Mouse (Mus musculus): ENCODE measurements at regions not wholly inside any gene's neighbourhood (a gene's known extent, or its start where the extent isn't known, plus 50 kb on each side); places are given as distances from the start of the nearest gene placed in this dataset.

DNA sequence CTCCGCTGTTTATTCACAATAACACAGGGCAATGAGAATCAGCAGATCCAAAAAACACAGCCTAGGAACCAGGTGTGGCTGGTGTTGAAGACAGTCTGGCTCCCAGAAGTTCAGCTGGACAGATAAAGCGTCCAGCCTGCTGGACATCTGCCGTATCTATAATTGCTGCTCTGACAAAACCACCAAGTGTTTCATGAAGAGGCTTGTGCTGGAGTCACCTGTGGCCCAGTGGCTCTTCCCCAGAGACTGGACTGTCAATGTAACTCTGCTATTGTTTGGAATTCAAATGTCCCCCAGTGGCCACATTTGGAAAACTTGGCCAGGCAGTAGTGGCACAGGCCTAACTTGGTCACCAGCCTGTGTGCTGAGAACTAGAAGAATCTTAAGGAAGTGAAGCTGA is 247.0 kb upstream of the Cited2 start:
- Histone ChIP-seq H3K9ac (no peak overlapping the region), H3K4me1 (no peaks in the 10 kb centered on the region), H3K4me3 (replicated peaks) (no peak overlapping the region), H3K36me3 (no peaks in the 10 kb centered on the region), H3K4me2 (no peak overlapping the region), H3K9me3 (no peaks in the 10 kb centered on the region), H3K27me3 (replicated peaks) (no peaks in the 10 kb centered on the region), H3K27ac (no peak overlapping the region)
- WGBS: 89% methylated on average over 3 of the region's 3 CpGs
- ATAC-seq (ENCODE audit: insufficient read depth, low FRiP score, low read depth): no peak

DNA sequence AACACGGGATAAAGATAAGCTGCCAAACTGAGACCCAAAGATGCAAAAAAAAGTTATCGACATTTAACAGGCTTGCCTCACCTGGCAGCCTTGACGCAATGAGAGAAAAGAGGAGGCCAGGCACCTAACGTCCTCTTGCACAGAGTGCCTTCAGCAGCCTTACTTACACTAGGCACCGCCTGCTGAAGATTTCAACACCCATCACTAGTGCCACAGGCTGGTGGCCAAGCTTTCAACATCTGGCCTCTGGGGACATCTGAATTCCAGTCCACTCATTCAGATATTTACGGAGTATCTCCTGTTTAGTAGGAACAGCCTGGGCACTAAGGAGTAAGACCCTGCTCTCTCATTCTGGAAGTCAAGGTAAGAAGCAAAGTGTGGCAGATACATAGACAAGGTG is 246.3 kb upstream of the Cited2 start:
- no peak for ATAC-seq (ENCODE audit: insufficient read depth, low FRiP score, low read depth)
- H3K36me3 ChIP-seq: no peaks in the 10 kb centered on the region
- no peak overlapping the region for H3K4me2 ChIP-seq
- WGBS: 87% methylated on average over 6 of the region's 6 CpGs
- H3K9me3 ChIP-seq: no peaks in the 10 kb centered on the region
- no peak overlapping the region for H3K27ac ChIP-seq
- H3K4me1 ChIP-seq: no peaks in the 10 kb centered on the region
- no peak overlapping the region for H3K9ac ChIP-seq
- H3K4me3 ChIP-seq (replicated peaks): no peak overlapping the region
- H3K27me3 ChIP-seq (replicated peaks): no peaks in the 10 kb centered on the region

DNA sequence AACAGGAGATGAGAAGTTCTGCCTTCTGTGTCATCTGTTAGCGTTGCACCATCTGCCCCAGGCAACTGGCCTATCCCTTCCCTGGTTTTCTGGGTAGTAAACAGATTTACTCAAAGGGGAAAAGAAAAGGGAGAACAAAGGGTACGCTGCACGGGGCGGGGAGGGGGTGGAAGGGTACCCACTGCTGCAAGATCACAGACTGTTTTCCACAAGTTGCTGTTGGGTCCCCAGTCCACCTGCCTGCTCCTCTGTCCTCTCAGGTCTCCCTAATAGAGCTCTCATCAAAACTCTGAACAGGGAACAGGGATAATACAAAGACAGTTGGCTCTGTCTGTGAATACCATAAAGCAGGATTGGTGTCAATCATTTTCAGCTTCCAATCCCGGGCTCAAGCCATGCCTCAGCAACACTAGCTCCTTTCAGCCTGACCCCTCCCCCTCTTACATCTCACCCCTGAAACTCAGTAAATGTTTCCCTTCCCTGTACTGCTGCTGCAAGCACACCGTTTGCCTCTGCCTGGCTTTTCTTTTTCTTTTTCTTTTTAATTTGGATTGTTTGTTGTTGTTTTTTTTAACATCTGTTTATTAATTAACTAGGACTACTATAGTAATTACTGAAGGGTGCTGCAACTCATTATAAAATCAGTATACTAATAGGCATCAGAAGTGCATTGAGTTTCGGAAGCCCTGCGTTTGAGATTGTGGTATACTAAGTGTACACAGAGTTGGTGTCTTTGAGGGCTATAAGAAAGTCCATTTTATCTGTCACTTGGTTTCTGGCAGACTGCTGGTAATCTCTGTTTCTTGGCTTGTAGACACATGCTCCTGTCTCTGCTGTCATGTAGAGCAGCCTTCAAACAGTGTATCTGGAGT is 244.0 kb upstream of the Cited2 start:
- Histone ChIP-seq H3K4me1 (no peaks in the 10 kb centered on the region), H3K36me3 (no peaks in the 10 kb centered on the region), H3K27me3 (replicated peaks) (no peaks in the 10 kb centered on the region), H3K9ac (no peak overlapping the region), H3K9me3 (no peaks in the 10 kb centered on the region), H3K27ac (no peak overlapping the region), H3K4me2 (no peak overlapping the region), H3K4me3 (replicated peaks) (no peak overlapping the region)
- WGBS: 39% methylated on average over 8 of the region's 8 CpGs
- no peak for ATAC-seq (ENCODE audit: insufficient read depth, low FRiP score, low read depth)

DNA sequence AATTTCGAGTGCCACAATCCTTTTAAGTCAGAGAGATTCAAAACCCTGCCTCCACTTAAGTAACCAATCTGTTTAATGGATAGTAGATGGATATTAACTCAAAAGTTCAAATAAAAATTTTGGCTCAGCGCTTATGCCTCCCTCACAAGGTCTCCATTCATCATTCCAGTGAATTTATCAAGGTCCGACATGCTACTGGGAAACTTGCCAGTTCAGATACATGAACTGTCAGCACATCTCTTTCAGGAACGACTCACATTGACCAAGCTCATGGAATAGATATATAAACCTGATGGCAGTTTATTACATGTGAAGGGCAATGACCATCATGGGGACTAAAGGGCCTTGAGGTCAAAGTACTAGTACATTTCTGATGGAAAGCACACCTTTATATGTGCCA is 240.3 kb upstream of the Cited2 start:
- H3K4me2 ChIP-seq: no peak overlapping the region
- no peaks in the 10 kb centered on the region for H3K27me3 ChIP-seq (replicated peaks)
- no peak for ATAC-seq (ENCODE audit: insufficient read depth, low FRiP score, low read depth)
- H3K4me3 ChIP-seq (replicated peaks): no peak overlapping the region
- no peak overlapping the region for H3K27ac ChIP-seq
- H3K9ac ChIP-seq: no peak overlapping the region
- H3K9me3 ChIP-seq: no peaks in the 10 kb centered on the region
- 49% methylated on average over 4 of the region's 4 CpGs for WGBS
- no peaks in the 10 kb centered on the region for H3K4me1 ChIP-seq
- H3K36me3 ChIP-seq: no peaks in the 10 kb centered on the region

DNA sequence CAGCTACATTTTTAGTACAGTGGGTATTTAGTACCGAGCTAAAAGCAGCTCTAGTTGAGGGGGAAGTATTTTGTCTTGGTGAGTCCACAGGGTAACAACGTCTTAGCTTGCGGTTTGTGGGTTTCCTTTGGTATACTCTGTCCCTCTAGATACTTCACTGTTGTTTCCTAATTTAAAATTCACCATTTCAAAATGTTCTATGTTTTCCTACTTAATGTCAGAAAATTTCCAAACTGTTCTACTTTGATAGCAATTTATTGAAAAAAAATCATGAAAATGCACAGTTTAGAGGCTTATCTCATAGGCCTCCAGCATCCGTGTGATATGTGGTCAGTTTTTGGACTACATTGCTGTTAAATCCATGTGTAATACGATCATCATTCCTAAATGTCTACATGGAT is 238.0 kb upstream of the Cited2 start:
- ATAC-seq (ENCODE audit: insufficient read depth, low FRiP score, low read depth): no peak
- no peaks in the 10 kb centered on the region for H3K27me3 ChIP-seq (replicated peaks)
- H3K27ac ChIP-seq: no peak overlapping the region
- no peak overlapping the region for H3K4me3 ChIP-seq (replicated peaks)
- H3K4me1 ChIP-seq: no peaks in the 10 kb centered on the region
- H3K9ac ChIP-seq: no peak overlapping the region
- H3K4me2 ChIP-seq: no peak overlapping the region
- H3K36me3 ChIP-seq: no peaks in the 10 kb centered on the region
- H3K9me3 ChIP-seq: no peaks in the 10 kb centered on the region
- 76% methylated on average over 5 of the region's 5 CpGs for WGBS

DNA sequence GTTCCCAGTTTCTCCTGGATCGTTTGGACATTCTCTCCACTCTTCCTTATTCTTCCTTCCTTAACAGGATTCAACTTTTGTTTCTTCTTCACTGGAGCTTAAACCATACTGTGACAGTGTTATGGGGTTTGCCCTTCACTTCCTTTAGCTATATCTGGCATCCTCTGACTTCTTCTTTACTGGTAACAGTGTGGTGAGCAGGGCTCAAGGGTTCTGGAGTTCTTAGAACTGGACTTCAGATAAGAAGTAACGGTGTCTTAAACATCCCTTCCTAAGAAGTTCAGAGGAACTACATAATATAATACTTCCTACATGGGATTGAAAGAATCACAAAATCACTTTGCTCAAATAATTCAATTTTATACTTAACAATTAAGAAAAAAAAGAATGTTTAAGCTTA is 237.5 kb upstream of the Cited2 start:
- no peak for ATAC-seq (ENCODE audit: insufficient read depth, low FRiP score, low read depth)
- no peaks in the 10 kb centered on the region for H3K9me3 ChIP-seq

DNA sequence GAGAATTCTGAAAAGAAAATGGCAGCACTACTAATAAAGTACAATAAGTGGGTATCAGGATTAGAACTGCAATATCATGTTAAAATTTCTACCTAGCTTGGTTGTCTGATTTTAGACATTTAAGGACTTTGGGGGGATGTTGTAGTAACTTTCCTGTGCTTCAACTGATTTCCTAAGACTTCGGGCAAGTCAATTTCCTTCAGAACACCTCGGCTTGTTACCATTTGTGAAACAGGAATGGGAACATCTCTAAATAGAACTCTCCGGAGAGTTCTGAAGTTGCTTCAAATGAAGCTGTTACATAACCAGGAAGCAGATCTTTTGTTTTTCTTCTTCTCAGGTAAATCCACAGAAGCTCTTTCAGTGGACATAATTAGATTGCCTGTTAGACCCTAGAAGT is 237.0 kb upstream of the Cited2 start:
- ATAC-seq (ENCODE audit: insufficient read depth, low FRiP score, low read depth): no peak
- no peak overlapping the region for H3K27ac ChIP-seq
- WGBS: 84% methylated on average over 3 of the region's 3 CpGs

More for the DNA sequence above, 237.5 kb upstream of the Cited2 start:
- H3K9ac ChIP-seq: no peak overlapping the region
- no peaks in the 10 kb centered on the region for H3K4me1 ChIP-seq
- no peak overlapping the region for H3K4me2 ChIP-seq
- no peaks in the 10 kb centered on the region for H3K36me3 ChIP-seq
- H3K27me3 ChIP-seq (replicated peaks): no peaks in the 10 kb centered on the region
- H3K4me3 ChIP-seq (replicated peaks): no peak overlapping the region
- no peak overlapping the region for H3K27ac ChIP-seq
- 84% methylated on average over 2 of the region's 2 CpGs for WGBS

DNA sequence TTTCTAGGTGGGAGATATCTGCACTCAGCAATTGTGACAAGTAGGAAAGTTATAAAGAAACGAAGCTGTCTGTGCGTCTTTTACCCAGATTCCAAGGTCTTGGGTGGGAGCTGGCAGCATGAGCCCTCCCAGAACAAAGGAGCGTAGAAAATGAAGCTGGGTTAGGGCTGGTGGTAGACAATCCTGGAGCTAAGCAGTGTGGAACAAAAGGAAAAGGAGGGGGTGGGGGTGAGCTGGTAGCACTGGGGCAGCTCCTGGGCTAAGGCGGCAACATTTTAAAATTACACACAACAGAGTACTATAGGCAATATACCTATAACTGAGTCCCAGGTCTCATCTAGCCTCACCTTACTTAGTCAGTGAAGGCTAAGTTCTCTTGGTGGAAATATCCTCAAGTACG is 235.6 kb upstream of the Cited2 start:
- no peak overlapping the region for H3K4me2 ChIP-seq
- 86% methylated on average over 5 of the region's 5 CpGs for WGBS

More for the DNA sequence above, 237.0 kb upstream of the Cited2 start:
- H3K4me3 ChIP-seq (replicated peaks): no peak overlapping the region
- H3K9me3 ChIP-seq: no peaks in the 10 kb centered on the region
- no peaks in the 10 kb centered on the region for H3K36me3 ChIP-seq
- no peaks in the 10 kb centered on the region for H3K4me1 ChIP-seq
- no peak overlapping the region for H3K9ac ChIP-seq
- H3K4me2 ChIP-seq: no peak overlapping the region
- H3K27me3 ChIP-seq (replicated peaks): no peaks in the 10 kb centered on the region

DNA sequence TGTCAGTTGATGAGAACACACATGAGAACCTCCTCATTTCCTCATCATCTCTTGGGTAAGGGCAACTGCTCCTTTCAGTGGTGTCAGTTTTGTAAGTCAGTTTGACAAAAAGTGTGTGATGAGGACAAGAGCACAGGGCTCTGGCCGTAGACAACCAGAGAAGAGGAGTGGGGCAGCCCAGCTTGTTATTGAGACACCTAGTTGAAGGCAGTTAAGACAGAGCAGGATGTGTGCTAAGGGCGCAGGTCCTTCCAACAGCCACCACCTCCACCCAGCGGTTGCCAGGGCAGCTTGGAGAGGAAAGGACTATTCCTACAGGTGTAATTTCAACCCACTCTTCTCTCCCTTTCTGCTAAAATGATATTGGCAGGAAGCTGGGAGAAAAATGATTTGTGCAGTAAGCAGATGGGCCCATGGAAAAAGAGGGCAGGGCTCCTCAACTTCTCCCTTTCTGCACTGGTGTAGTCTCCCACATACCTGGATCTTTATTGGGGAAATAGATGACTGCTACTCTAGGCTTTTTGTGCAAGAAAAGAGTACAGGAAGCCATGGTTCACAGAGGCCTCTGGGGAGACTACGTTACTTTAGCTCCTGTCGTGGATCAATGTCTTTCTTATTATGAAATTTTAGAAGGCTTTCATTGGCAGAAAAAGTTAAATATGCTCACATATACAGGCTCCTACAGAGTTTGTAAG is 231.3 kb upstream of the Cited2 start:
- no peak overlapping the region for H3K27ac ChIP-seq
- H3K9ac ChIP-seq: no peak overlapping the region
- no peak for ATAC-seq (ENCODE audit: insufficient read depth, low FRiP score, low read depth)
- no peaks in the 10 kb centered on the region for H3K9me3 ChIP-seq
- H3K4me3 ChIP-seq (replicated peaks): no peak overlapping the region
- no peaks in the 10 kb centered on the region for H3K4me1 ChIP-seq
- H3K4me2 ChIP-seq: no peak overlapping the region
- H3K27me3 ChIP-seq (replicated peaks): no peaks in the 10 kb centered on the region
- 79% methylated on average over 5 of the region's 5 CpGs for WGBS
- no peaks in the 10 kb centered on the region for H3K36me3 ChIP-seq

More for the DNA sequence above, 235.6 kb upstream of the Cited2 start:
- Histone ChIP-seq H3K27ac (no peak overlapping the region), H3K4me1 (no peaks in the 10 kb centered on the region), H3K4me3 (replicated peaks) (no peak overlapping the region), H3K9ac (no peak overlapping the region), H3K36me3 (no peaks in the 10 kb centered on the region), H3K27me3 (replicated peaks) (no peaks in the 10 kb centered on the region), H3K9me3 (no peaks in the 10 kb centered on the region)
- ATAC-seq (ENCODE audit: insufficient read depth, low FRiP score, low read depth): no peak

DNA sequence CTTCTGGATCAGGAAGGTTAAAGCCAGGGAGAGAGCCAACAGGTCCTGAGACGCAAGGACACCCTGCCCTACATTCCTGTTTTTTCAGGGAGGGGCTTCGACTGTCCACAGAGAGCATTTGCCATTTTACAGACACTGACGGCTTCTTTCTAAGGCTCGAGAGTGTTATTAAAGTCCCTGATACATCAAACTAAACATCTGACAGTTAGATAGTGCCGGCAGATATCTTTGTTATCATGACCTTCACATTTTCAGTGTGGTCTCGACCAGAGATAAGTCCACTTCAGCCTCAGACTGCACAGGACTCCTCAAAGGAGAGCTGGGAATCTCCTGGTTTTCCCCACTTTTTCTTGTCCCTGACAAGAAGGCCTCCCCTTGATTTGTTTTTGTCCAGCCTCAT is 229.9 kb upstream of the Cited2 start:
- no peaks in the 10 kb centered on the region for H3K36me3 ChIP-seq
- WGBS: 27% methylated on average over 6 of the region's 6 CpGs
- H3K27me3 ChIP-seq (replicated peaks): no peaks in the 10 kb centered on the region
- H3K4me2 ChIP-seq: no peak overlapping the region
- no peak overlapping the region for H3K9ac ChIP-seq
- H3K4me1 ChIP-seq: no peaks in the 10 kb centered on the region
- H3K9me3 ChIP-seq: no peaks in the 10 kb centered on the region
- ATAC-seq (ENCODE audit: insufficient read depth, low FRiP score, low read depth): no peak
- no peak overlapping the region for H3K27ac ChIP-seq
- H3K4me3 ChIP-seq (replicated peaks): no peak overlapping the region

DNA sequence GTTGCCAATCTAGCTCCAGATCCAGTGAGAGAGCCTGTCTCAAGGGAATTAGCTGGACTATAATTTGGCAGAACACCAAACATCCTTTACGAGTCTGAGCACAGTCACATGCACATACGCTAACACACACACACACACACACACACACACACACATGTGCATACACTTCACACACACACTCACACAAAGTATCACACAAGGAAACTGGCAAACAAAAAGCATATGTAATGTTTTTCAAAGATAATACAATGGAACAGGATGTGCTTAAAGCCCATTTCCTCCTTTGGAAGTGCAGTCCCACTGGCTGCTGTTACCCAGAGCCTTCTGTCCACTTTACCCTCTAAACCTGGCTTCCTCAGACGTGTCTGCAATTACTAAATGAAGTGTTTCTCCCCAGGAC is 226.2 kb upstream of the Cited2 start:
- no peak for ATAC-seq (ENCODE audit: insufficient read depth, low FRiP score, low read depth)
- Histone ChIP-seq H3K27me3 (replicated peaks) (no peaks in the 10 kb centered on the region), H3K9ac (no peak overlapping the region), H3K4me2 (no peak overlapping the region), H3K4me1 (no peaks in the 10 kb centered on the region), H3K4me3 (replicated peaks) (no peak overlapping the region), H3K36me3 (no peaks in the 10 kb centered on the region), H3K27ac (no peak overlapping the region), H3K9me3 (no peaks in the 10 kb centered on the region)
- 71% methylated on average over 3 of the region's 3 CpGs for WGBS

DNA sequence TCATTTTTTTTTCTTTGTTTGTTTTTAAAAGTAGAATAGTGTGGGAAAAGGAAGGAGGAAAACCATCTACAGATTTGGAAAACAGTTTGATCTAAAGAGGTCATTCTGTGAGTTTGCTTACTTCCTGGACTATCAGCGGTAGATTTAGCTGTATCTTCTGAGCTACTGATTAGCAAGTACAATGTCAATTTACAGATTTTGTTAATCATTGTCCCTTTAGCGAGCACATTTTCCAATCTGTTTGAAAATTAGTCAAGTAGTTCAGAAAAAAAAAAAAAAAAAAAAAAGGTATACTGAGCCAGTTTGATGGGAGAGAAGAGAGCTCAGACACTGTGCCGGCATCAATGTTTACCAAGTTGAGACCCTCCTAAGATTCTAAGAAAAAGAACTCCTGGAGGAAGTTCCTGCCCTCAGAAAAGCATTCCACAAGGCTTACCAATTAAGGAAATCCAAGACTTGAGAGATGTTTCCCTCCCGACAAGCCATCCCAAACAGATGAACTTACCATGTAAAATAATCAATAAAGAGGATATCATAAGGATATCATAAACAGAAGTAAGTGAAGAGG is 212.3 kb upstream of the Cited2 start:
- no peak for ATAC-seq (ENCODE audit: insufficient read depth, low FRiP score, low read depth)
- Histone ChIP-seq H3K27ac (no peak overlapping the region), H3K4me2 (no peak overlapping the region), H3K27me3 (replicated peaks) (no peaks in the 10 kb centered on the region), H3K4me3 (replicated peaks) (no peak overlapping the region), H3K9me3 (no peaks in the 10 kb centered on the region), H3K4me1 (no peaks in the 10 kb centered on the region), H3K9ac (no peak overlapping the region), H3K36me3 (no peaks in the 10 kb centered on the region)
- 50% methylated on average over 4 of the region's 4 CpGs for whole genome bisulfite sequencing

Data from stomach, embryonic 15.5 days (tissue).